Mouse (Mus musculus) hindbrain, embryonic 14.5 days (tissue): ENCODE measurements around the gene Calml3. TPM values are rescaled to one million over a fixed set of nuclear protein-coding genes. Genes with fewer than 3 reads are reported as not detected.

ENCODE experiments used
- ATAC-seq: fragments of 200-750 bp; cut with Nextera tagmentation; 2 replicates; pipeline ENCODE4 v1.8.0; 2017; ENCODE audit warnings: moderate number of reproducible peaks, mild to moderate bottlenecking, moderate TSS enrichment, moderate library complexity; ENCODE audit not compliant: low FRiP score
- DNase-seq: peaks from one replicate; pipeline ENCODE4 v3.0.0-alpha.2; 2015; ENCODE audit warnings: low spot score
- H3K27ac ChIP-seq: fragments of 300-500 bp; sonication (generic); 2 replicates; pipeline ENCODE4 v1.5.1; 2014; ENCODE audit warnings: mild to moderate bottlenecking, moderate library complexity
- H3K27me3 ChIP-seq: fragments of 300-500 bp; sonication (generic); 2 replicates; pipeline ENCODE4 v1.6.1; 2014; ENCODE audit warnings: mild to moderate bottlenecking, low read length, mixed read lengths; ENCODE audit not compliant: control insufficient read depth, insufficient read depth
- H3K36me3 ChIP-seq: fragments of 300-500 bp; sonication (generic); replicated peaks from 2 replicates; pipeline ENCODE4 v1.6.1; 2014; ENCODE audit not compliant: control insufficient read depth, insufficient read depth
- H3K4me1 ChIP-seq: fragments of 300-500 bp; sonication (generic); replicated peaks from 2 replicates; pipeline ENCODE4 v1.6.1; 2014; ENCODE audit warnings: antibody characterized with exemption, low read length, mixed read lengths; ENCODE audit not compliant: control insufficient read depth, insufficient read depth
- H3K4me2 ChIP-seq: fragments of 300-500 bp; sonication (generic); replicated peaks from 2 replicates; pipeline ENCODE4 v1.6.1; 2014; ENCODE audit warnings: mild to moderate bottlenecking, moderate library complexity
- H3K4me3 ChIP-seq: fragments of 300-500 bp; sonication (generic); replicated peaks from 2 replicates; pipeline ENCODE4 v1.5.1; 2014; ENCODE audit warnings: mild to moderate bottlenecking, low read length
- H3K9ac ChIP-seq: fragments of 300-500 bp; sonication (generic); 2 replicates; pipeline ENCODE4 v1.6.1; 2014
- H3K9me3 ChIP-seq: fragments of 300-500 bp; sonication (generic); 2 replicates; pipeline ENCODE4 v1.6.1; 2016; ENCODE audit warnings: low read length; ENCODE audit not compliant: control insufficient read depth
- WGBS: fragments of 180-500 bp; shearing (Covaris S2); extraction: QIAGEN DNeasy Blood & Tissue Kit; methylation state at CpG from one replicate; pipeline ENCODE4 v1.1.7; 2014; 5-methylcytosine and 5-hydroxymethylcytosine counted together
- polyA plus RNA-seq: library from polyadenylated mRNA; unstranded; fragments of >200 nt; fragmentation: Nextera tagmentation; extraction: Ambion mirVana; gene quantifications from 2 replicates; pipeline ENCODE4 v1.2.1, GENCODE M21; 2014

Calml3 gene
- polyA plus RNA-seq, 1 experiment from 2014 or later = not detected

DNA sequence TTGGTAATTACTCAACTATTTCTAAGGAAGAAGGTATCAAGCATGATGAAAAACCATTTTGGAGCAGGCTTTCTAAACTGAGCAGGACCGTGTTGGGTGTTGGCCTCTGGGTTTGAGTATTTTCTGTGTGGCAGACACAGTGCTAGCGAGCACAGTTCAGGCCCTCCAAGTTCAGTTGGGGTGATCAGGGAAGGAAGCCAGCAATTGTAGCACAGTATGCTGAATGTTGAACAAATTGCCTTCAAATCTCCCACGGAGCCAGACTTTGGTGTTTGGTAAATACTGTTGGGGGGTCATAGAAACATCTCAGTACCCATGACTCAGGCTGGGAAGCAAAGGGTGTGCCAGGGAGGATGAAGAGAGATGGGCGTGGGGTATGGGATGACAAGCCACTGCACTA, 43.0 kb downstream of the Calml3 start:
- Histone ChIP-seq H3K36me3 (no peaks in the 10 kb centered on the region), H3K9me3 (no peaks in the 10 kb centered on the region), H3K4me1 (no peaks in the 10 kb centered on the region), H3K27ac (no peak overlapping the region), H3K27me3 (no peaks in the 10 kb centered on the region), H3K4me2 (no peak overlapping the region), H3K9ac (no peak overlapping the region), H3K4me3 (no peak overlapping the region)
- DNase-seq (no peak), ATAC-seq (no peak)
- WGBS = 85% methylated on average over 4 of the region's 4 CpGs

DNA sequence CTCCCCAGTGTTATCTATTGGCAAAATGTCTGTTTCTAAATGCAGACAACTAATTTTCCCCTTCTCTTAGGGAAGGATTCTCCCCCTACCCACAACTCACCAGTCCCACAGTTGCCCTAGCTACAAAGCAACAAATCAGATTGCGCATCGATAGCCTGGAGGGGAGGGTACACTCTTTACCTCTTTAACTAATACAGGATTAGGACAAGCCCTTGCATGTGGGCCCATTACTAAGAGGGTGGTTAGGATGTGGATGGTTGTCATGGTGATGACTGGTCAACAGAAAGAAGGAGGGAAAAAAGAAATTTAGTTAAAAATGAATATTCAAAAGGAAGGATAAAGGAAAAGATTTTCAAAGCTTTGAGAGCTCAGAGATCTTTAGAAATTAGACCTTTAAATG, 45.8 kb downstream of the Calml3 start:
- H3K27me3 ChIP-seq = no peaks in the 10 kb centered on the region
- 73% methylated on average over 2 of the region's 2 CpGs for WGBS
- no peak overlapping the region for H3K4me2 ChIP-seq
- no peak overlapping the region for H3K9ac ChIP-seq
- DNase-seq = no peak
- no peak overlapping the region for H3K4me3 ChIP-seq
- H3K9me3 ChIP-seq = no peaks in the 10 kb centered on the region
- no peaks in the 10 kb centered on the region for H3K36me3 ChIP-seq
- H3K4me1 ChIP-seq = no peaks in the 10 kb centered on the region
- no peak for ATAC-seq
- H3K27ac ChIP-seq = no peak overlapping the region

DNA sequence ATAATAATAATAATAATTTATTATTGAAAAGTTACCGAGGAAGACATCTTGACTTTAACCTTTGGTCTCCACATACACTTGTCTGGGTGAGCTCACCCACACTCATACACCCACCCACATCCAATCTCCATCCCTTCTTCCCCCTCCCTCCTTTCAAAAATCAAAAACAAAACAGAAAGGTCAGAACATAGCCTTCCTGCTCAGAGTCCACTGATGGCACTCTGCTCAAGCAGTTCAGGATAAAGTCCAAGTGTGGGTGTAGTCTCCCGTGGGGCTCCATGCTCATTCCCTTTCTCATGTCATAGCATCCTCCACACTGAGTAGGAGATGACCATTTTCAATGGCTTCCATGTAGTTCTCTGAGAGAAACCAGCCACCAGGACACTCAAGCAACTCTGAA, 50.8 kb downstream of the Calml3 start:
- DNase-seq (no peak), ATAC-seq (no peak)
- Histone ChIP-seq H3K27ac (no peak overlapping the region), H3K4me3 (no peak overlapping the region), H3K4me2 (no peak overlapping the region), H3K27me3 (no peaks in the 10 kb centered on the region), H3K9me3 (no peaks in the 10 kb centered on the region), H3K4me1 (no peaks in the 10 kb centered on the region), H3K9ac (no peak overlapping the region), H3K36me3 (no peaks in the 10 kb centered on the region)
- 95% methylated on average over 2 of the region's 2 CpGs for WGBS

Other genes starting within 250 kb of the Calml3 start
- 17.2 and 22.0 TPM in 2 replicates for gene Fam208b, start 193.2 kb downstream of the Calml3 start, polyA plus RNA-seq
- 10.0 and 12.2 TPM in 2 replicates for gene Asb13, start 170.3 kb downstream of the Calml3 start, polyA plus RNA-seq
- gene Calm4, start 33.4 kb upstream of the Calml3 start, polyA plus RNA-seq = not detected in 2 replicates
- gene Calm5, start 49.9 kb upstream of the Calml3 start, polyA plus RNA-seq = not detected in 2 replicates
- 10.2 and 12.1 TPM in 2 replicates for gene Net1, start 113.9 kb upstream of the Calml3 start, polyA plus RNA-seq
- not detected in 2 replicates for gene Tubal3, start 114.0 kb upstream of the Calml3 start, polyA plus RNA-seq
- 0.13 TPM in 1 of 2 replicates, not detected in the other for gene Ucn3, start 141.0 kb upstream of the Calml3 start, polyA plus RNA-seq
- 0.55 and 0.95 TPM in 2 replicates for gene Akr1c14, start 244.7 kb upstream of the Calml3 start, polyA plus RNA-seq